Mouse (Mus musculus) bone marrow, adult 2 months (tissue): ENCODE measurements at regions not wholly inside any gene's neighbourhood (a gene's known extent, or its start where the extent isn't known, plus 50 kb on each side); places are given as distances from the start of the nearest gene placed in this dataset.

Experiments used
- CTCF ChIP-seq: fragments of 200-500 bp; IDR thresholded peaks from 2 replicates; pipeline ENCODE4 v1.5.1; 2011; ENCODE audit warnings: low read length, control low read depth; ENCODE audit not compliant: control insufficient read depth, insufficient read depth
- POLR2A ChIP-seq: fragments of 200-500 bp; IDR thresholded peaks from 2 replicates; pipeline ENCODE4 v1.6.1; 2011; ENCODE audit warnings: low read depth, mild to moderate bottlenecking, control low read depth, low read length, borderline replicate concordance; ENCODE audit not compliant: control insufficient read depth

DNA sequence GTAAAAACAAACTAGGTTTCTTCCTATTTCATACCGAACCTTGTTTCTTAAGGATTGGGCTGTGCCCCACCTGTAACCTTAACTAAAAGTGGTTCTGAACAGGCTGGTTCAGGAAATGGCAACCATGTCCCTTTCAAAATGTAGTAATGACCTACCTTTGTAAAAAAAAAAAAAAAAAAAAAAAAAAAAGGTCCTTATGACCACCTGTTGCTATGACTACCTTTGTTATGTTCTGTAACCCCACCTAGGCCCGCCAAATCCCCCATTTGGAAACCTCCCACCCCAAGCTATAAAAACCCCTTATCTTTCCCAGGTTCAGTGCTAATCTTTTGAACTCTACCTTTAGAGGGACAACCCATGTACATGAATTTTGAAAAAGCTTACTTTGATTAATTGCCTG is 60.8 kb upstream of the Asns start:
- TF ChIP-seq CTCF (no peak), POLR2A (no peak)
